Mouse (Mus musculus) liver, embryonic 14.5 days (tissue): ENCODE results near the gene Bckdk.

Experiments
- CTCF ChIP-seq: IDR thresholded peaks from 2 replicates; pipeline ENCODE4 v1.5.1; 2016; ENCODE audit warnings: antibody characterized with exemption, low read depth, control low read depth
- EP300 ChIP-seq: IDR thresholded peaks from 2 replicates; pipeline ENCODE4 v1.6.1; 2016; ENCODE audit warnings: antibody characterized with exemption, low read depth

GRCm38 (mm10) chr7:127876041-127876466 lies 27.8 kb upstream of the Bckdk start, which contains the start of gene Zfp646:
- TF ChIP-seq CTCF (no peak), EP300 (no peak)
